Mouse (Mus musculus): ENCODE measurements around the gene Fancc.

DNA sequence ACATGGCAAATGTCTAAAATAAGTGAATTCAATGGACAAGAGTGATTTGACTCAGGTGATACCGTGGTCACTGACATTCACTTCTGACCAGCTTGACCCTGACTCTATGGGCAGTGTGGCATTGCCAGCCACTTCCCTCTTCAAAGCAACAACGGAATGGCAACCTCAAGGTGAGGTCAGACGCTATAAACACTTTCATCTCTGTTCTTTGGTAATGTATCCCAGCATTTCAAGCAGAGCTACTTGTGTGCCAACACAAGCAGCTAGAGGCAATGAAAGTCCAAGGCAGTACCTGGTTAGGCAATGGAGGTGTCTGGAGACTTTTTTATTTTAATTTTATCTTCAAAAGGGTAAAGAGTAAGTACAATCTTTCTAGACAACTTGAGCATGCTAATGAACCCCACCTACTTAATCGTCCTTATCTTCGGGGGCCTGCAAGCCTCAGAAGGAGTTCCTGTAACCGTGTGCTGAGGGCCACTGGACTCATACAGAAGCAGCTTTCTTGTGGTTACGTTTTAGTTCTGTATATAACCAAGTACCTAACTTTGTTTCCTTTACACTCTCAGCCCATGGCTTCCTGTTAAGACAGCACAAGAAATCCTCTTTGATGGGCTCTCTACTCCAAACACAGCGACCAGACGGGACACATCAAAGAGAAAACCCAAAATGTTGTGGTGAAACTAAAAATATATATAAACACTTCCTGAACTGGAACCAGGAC lies 86.3 kb downstream of the Fancc start:
- TF ChIP-seq CTCF (IDR thresholded peaks at IDR 0.05; ENCODE audit: low read depth) (no peak), EP300 (IDR thresholded peaks at IDR 0.05; ENCODE audit: low read depth) (peak; percentile 72)
